Mouse (Mus musculus): ENCODE measurements around the gene Ldhd. TPM values are rescaled to one million over a fixed set of nuclear protein-coding genes. Genes with fewer than 3 reads are reported as not detected.

Gene Ldhd
- total and polyA plus RNA-seq, 3 experiments: 0.04 TPM; not detected in 2

GRCm38 (mm10) chr8:111604986-111605385, 25.2 kb downstream of the Ldhd start:
- H3K27me3 ChIP-seq (ENCODE audit: control insufficient read depth in 1 of 2, insufficient read depth in 2 of 2, low read length in 2 of 2): no peaks in the 10 kb centered on the region
- no peak overlapping the region for H3K27ac ChIP-seq (ENCODE audit: control insufficient read depth, low read depth, low read length)
- H3K79me2 ChIP-seq (ENCODE audit: control insufficient read depth, insufficient read depth, low read length, poor library complexity): peaks cover 1% of the 10 kb centered on the region; the same call in 1 of the 2 replicates
- H3K4me3 ChIP-seq (ENCODE audit: control insufficient read depth in 1 of 2, insufficient read depth in 1 of 2, low read depth in 2 of 2, low read length in 2 of 2): no peak overlapping the region
- no peak for DNase-seq (ENCODE audit: low read depth, low spot score)
- H3K9ac ChIP-seq (ENCODE audit: control insufficient read depth, low read depth, low read length, poor library complexity, severe bottlenecking): no peak overlapping the region
- H3K4me1 ChIP-seq (ENCODE audit: control insufficient read depth in 1 of 2, insufficient read depth in 2 of 2, low read length in 2 of 2): no peaks in the 10 kb centered on the region
- no peaks in the 10 kb centered on the region for H3K36me3 ChIP-seq (ENCODE audit: control insufficient read depth in 1 of 2, insufficient read depth in 2 of 2, low read length in 2 of 2)
- H3K9me3 ChIP-seq (replicated peaks; ENCODE audit: insufficient read depth, low read length): no peaks in the 10 kb centered on the region
- no peak for TF ChIP-seq E2F4 (IDR thresholded peaks at IDR 0.05; ENCODE audit: borderline replicate concordance, low read depth, low read length)
- TF ChIP-seq NELFE (IDR thresholded peaks at IDR 0.05; ENCODE audit: low read depth, low read length): no peak
- TF ChIP-seq ELF1 (IDR thresholded peaks at IDR 0.05; ENCODE audit: low read depth, low read length): no peak
- no peak for TF ChIP-seq ZMIZ1 (IDR thresholded peaks at IDR 0.05; ENCODE audit: low read depth, low read length)
- no peak for TF ChIP-seq CHD2 (IDR thresholded peaks at IDR 0.05; ENCODE audit: low read length)
- no peak for TF ChIP-seq ZKSCAN1 (IDR thresholded peaks at IDR 0.05; ENCODE audit: low read depth, low read length)
- TF ChIP-seq CHD1 (IDR thresholded peaks at IDR 0.05; ENCODE audit: low read depth, low read length): no peak
- TF ChIP-seq TAL1 (IDR thresholded peaks at IDR 0.05; ENCODE audit: low read length): no peak
- no peak for TF ChIP-seq MAFK (IDR thresholded peaks at IDR 0.05; ENCODE audit: borderline replicate concordance, low read depth, low read length)
- TF ChIP-seq TBP (IDR thresholded peaks at IDR 0.05; ENCODE audit: low read depth, low read length): no peak

GRCm38 (mm10) chr8:111602050-111602449, 28.1 kb downstream of the Ldhd start:
- H3K27me3 ChIP-seq (ENCODE audit: control insufficient read depth in 1 of 2, insufficient read depth in 2 of 2, low read length in 2 of 2): no peaks in the 10 kb centered on the region
- DNase-seq (ENCODE audit: low read depth, low spot score): no peak
- no peak overlapping the region for H3K27ac ChIP-seq (ENCODE audit: control insufficient read depth, low read depth, low read length)

More at GRCm38 (mm10) chr8:111602050-111602449, 28.1 kb downstream of the Ldhd start:
- TF ChIP-seq EP300 (IDR thresholded peaks at IDR 0.05; ENCODE audit: low read depth in 1 of 2, low read length in 2 of 2) (no peak), ZC3H11A (IDR thresholded peaks at IDR 0.05; ENCODE audit: low read depth, low read length) (no peak), JUND (IDR thresholded peaks at IDR 0.05; ENCODE audit: low read depth, low read length) (no peak), MAZ (IDR thresholded peaks at IDR 0.05; ENCODE audit: low read depth, low read length) (no peak), RAD21 (IDR thresholded peaks at IDR 0.05; ENCODE audit: low read depth, low read length) (no peak), TBP (IDR thresholded peaks at IDR 0.05; ENCODE audit: low read depth, low read length) (no peak), USF2 (IDR thresholded peaks at IDR 0.05; ENCODE audit: borderline replicate concordance in 1 of 2, insufficient read depth in 1 of 2, low read depth in 1 of 2, low read length in 2 of 2) (no peak), ELF1 (IDR thresholded peaks at IDR 0.05; ENCODE audit: low read depth, low read length) (no peak), MEF2A (IDR thresholded peaks at IDR 0.05; ENCODE audit: extremely low read depth, insufficient replicate concordance, low read depth, low read length, poor library complexity, severe bottlenecking) (no peak), MAX (IDR thresholded peaks at IDR 0.05; ENCODE audit: low read length) (no peak), ZKSCAN1 (IDR thresholded peaks at IDR 0.05; ENCODE audit: low read depth, low read length) (no peak), NRF1 (IDR thresholded peaks at IDR 0.05; ENCODE audit: insufficient read depth, low read depth, low read length, poor library complexity, severe bottlenecking) (no peak), CTCF (IDR thresholded peaks at IDR 0.05 in 2 of 3, conservative IDR thresholded peaks at IDR 0.05 in 1 of 3; ENCODE audit: control insufficient read depth in 1 of 3, insufficient read depth in 1 of 3, low read depth in 2 of 3, low read length in 3 of 3, poor library complexity in 1 of 3, severe bottlenecking in 1 of 3) (no peak), GATA1 (IDR thresholded peaks at IDR 0.05; ENCODE audit: low read depth, low read length) (no peak), KAT2A (conservative IDR thresholded peaks at IDR 0.05; ENCODE audit: low read depth, low read length) (no peak), SMC3 (IDR thresholded peaks at IDR 0.05; ENCODE audit: low read depth, low read length) (no peak)
- peaks cover 0 to 9% of the 10 kb centered on the region in 2 experiments; a peak in 2 of 4 replicates for H3K36me3 ChIP-seq (ENCODE audit: control insufficient read depth in 1 of 2, insufficient read depth in 2 of 2, low read length in 2 of 2)
- peaks cover 5% of the 10 kb centered on the region; the same call in 1 of the 2 replicates for H3K79me2 ChIP-seq (ENCODE audit: control insufficient read depth, insufficient read depth, low read length, poor library complexity)
- H3K4me3 ChIP-seq (ENCODE audit: control insufficient read depth in 1 of 2, insufficient read depth in 1 of 2, low read depth in 2 of 2, low read length in 2 of 2): no peak overlapping the region
- H3K9me3 ChIP-seq (replicated peaks; ENCODE audit: insufficient read depth, low read length): no peaks in the 10 kb centered on the region
- H3K9ac ChIP-seq (ENCODE audit: control insufficient read depth, low read depth, low read length, poor library complexity, severe bottlenecking): no peak overlapping the region
- H3K4me1 ChIP-seq (ENCODE audit: control insufficient read depth in 1 of 2, insufficient read depth in 2 of 2, low read length in 2 of 2): peaks cover 8 to 12% of the 10 kb centered on the region in 2 experiments

All from MEL (cell line).